In genomic region chr2:76114734-76115133, GRCm38 (mm10) we compare ENCODE assay signal across 8 mouse cellular contexts.
DNase-seq lines count a peak whose midpoint lies in the region; ATAC-seq and TF ChIP-seq lines count a peak whose summit lies in the region.

No protein-coding gene starts in this region.

- H3K9ac ChIP-seq in intestine, postnatal 0 days (ENCODE audit: low read depth, low read length): no peak overlapping the region
- H3K9ac ChIP-seq in intestine, embryonic 15.5 days: no peak overlapping the region

- no peaks in the 10 kb centered on the region for H3K36me3 ChIP-seq in intestine, postnatal 0 days (ENCODE audit: control insufficient read depth, insufficient read depth)
- no peaks in the 10 kb centered on the region for H3K36me3 ChIP-seq in intestine, embryonic 15.5 days
- no peaks in the 10 kb centered on the region for H3K36me3 ChIP-seq in limb, embryonic 10.5 days
- H3K36me3 ChIP-seq in splenic B cell, adult 2 months (ENCODE audit: control insufficient read depth, insufficient read depth, low read length, poor library complexity, severe bottlenecking): no peaks in the 10 kb centered on the region

- H3K27me3 ChIP-seq in intestine, postnatal 0 days (replicated peaks; ENCODE audit: control insufficient read depth, insufficient read depth, low read length): no peaks in the 10 kb centered on the region
- no peaks in the 10 kb centered on the region for H3K27me3 ChIP-seq in intestine, embryonic 15.5 days (replicated peaks)
- peaks cover 11% of the 10 kb centered on the region; the same call in 1 of the 2 replicates for H3K27me3 ChIP-seq in limb, embryonic 10.5 days (ENCODE audit: low read depth, poor library complexity, severe bottlenecking)
- H3K27me3 ChIP-seq in splenic B cell, adult 2 months (ENCODE audit: control insufficient read depth, insufficient read depth, low read length, poor library complexity, severe bottlenecking): no peaks in the 10 kb centered on the region

- ATAC-seq in intestine, postnatal 0 days: no peak
- no peak for ATAC-seq in intestine, embryonic 15.5 days

- H3K27ac ChIP-seq in intestine, postnatal 0 days (ENCODE audit: low read depth, low read length): no peak overlapping the region
- H3K27ac ChIP-seq in intestine, embryonic 15.5 days: no peak overlapping the region
- H3K27ac ChIP-seq in limb, embryonic 10.5 days: no peak overlapping the region

- no peak overlapping the region for H3K4me2 ChIP-seq in intestine, postnatal 0 days (replicated peaks; ENCODE audit: low read depth)
- no peak overlapping the region for H3K4me2 ChIP-seq in intestine, embryonic 15.5 days (replicated peaks)

- H3K4me1 ChIP-seq in intestine, postnatal 0 days (replicated peaks; ENCODE audit: control insufficient read depth, insufficient read depth, low read length): no peaks in the 10 kb centered on the region
- H3K4me1 ChIP-seq in intestine, embryonic 15.5 days (replicated peaks): peaks cover 2% of the 10 kb centered on the region; the same call in 1 of the 2 replicates
- H3K4me1 ChIP-seq in limb, embryonic 10.5 days: peaks cover 16% of the 10 kb centered on the region

- peak; percentile 93 for TF ChIP-seq CTCF in intestine, postnatal 0 days (IDR thresholded peaks at IDR 0.05; ENCODE audit: low read depth)

- WGBS in intestine, postnatal 0 days: 19% methylated on average over 6 of the region's 6 CpGs
- 17% methylated on average over 6 of the region's 6 CpGs for WGBS in intestine, embryonic 15.5 days
- 23% methylated on average over 6 of the region's 6 CpGs for WGBS in limb, embryonic 10.5 days

- peak; percentile 57 for DNase-seq in 3T3-L1 (ENCODE audit: low read depth, low spot score)
- peak; percentile 65 to 67 for DNase-seq in B cell, adult 2 months
- DNase-seq in c-Kit-positive CD71-negative TER-119-negative erythroid progenitor cells, embryonic 14.5 days (ENCODE audit: low read depth): peak; percentile 29
- peak; percentile 78 for DNase-seq in limb, embryonic 10.5 days (ENCODE audit: low spot score)
- DNase-seq in splenic B cell, adult 2 months (ENCODE audit: low read depth, low spot score): peak; percentile 59
- no peak for DNase-seq in left cerebral cortex, adult 11 months (ENCODE audit: low spot score)

- H3K9me3 ChIP-seq in intestine, postnatal 0 days (ENCODE audit: control insufficient read depth): no peaks in the 10 kb centered on the region
- H3K9me3 ChIP-seq in intestine, embryonic 15.5 days: no peaks in the 10 kb centered on the region
- no peaks in the 10 kb centered on the region for H3K9me3 ChIP-seq in limb, embryonic 10.5 days (replicated peaks)

- H3K4me3 ChIP-seq in intestine, postnatal 0 days (ENCODE audit: low read depth, low read length): no peak overlapping the region
- H3K4me3 ChIP-seq in intestine, embryonic 15.5 days (replicated peaks): no peak overlapping the region
- H3K4me3 ChIP-seq in limb, embryonic 10.5 days: no peak overlapping the region
